Mouse (Mus musculus) CD8-positive naive resting alpha-beta T cell, adult 57 days (primary cell): ENCODE data around the gene 4933430I17Rik. TPM values are rescaled to one million over a fixed set of nuclear protein-coding genes. Genes with fewer than 3 reads are reported as not detected.

ENCODE experiments used
- total RNA-seq: library from RNA; stranded (reverse); gene quantifications from one replicate; pipeline ENCODE4 v1.2.4, GENCODE M21; 2023

4933430I17Rik gene
- 2.5 TPM for total RNA-seq

GRCm38 (mm10) chr4:62524651-62525488 lies at the start of gene 4933430I17Rik, which contains the start of gene Pole3:
4933430I17Rik (plus strand) TSS chr4:62525369.
Pole3 (minus strand) TSS chr4:62525068.

DNA sequence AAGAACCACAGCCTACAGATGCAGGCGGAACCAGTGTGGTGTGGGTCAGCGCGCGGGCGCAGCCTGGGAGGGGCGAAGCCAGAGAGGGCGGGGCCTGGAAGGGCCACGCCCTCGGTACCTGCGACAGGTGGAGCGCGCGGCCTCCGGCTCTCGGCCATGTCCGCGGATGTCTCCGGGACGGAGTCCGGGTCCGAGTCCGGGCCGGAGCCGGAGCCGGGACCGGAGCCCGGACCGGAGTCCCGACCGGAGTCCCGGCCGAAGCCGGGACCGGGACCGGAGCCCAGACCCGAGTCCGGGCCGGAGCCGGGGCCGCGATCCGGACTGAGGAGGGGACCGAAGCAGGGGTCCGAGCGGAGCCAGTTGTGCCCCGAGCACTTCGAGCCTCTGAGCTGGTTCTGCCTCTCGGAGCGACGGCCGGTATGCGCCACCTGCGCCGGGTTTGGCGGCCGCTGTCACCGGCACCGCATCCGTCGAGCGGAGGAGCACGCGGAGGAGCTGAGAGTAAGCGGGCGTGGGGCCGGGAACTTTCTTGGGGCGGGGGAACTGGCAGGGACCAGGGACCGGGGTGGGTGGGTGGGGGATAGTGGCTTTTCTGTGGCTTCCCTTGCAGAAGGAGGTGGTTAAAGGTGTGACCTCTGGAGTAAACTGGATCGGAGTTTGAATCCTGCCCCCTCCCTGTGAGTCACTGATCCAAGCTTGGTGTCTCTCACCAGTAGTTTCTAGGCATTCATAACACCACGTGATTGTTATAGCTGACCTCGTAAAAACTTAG lies 45.0 kb upstream of the 4933430I17Rik start, which contains the start of gene Bspry:
Gene Bspry (plus strand): TSS at position 117 of the 772 bp plus-strand sequence.

DNA sequence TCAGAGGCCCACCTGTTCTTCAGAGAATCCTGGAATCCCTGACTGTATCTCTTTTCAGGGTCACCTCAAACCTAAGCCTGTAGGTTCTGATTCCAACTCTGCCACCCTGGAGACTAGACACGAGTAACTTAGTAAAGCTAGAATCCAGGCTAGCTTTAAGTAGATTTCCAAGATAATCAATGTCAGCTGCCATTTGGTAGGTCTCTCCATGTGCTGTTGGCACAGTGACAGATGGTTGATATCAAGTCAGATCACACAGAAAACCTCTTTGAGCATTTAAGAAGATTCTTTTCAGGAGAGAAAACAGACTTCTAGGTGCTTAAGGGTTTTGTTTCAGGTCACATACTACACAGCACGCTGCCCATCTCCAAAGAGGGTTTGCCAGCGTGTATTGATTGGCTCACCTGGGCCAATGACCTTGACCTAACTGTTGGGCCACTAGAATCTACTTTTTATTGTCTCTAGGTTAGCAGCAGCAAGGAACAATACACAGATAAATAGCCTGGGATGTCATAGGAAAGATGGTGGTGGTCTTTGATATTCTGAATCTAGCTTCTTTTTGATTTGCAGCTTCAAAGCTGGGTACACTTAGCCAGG lies 21.7 kb upstream of the 4933430I17Rik start, which contains the start of gene Hdhd3:
Gene Hdhd3 (minus strand): TSS at position 94 of the 597 bp plus-strand sequence.

DNA sequence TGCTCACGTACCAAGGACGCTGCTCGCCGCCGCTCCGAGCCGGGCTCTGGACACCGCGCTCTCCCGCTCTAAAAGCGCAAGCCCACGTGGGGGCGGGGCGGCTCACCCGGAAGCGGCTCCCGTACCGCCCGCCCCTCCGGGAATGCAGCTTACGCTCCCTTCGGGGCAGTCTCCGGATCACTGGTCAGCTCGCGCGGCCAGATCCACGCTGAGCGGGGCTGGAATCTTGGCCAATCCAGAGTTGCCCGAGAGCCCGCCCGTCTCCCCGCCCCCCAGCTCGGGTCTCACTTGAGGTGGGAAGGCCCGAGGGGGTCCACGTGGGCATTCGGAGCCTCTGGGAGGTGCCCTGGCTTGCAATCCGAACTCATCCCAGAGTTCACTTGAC lies 5.3 kb upstream of the 4933430I17Rik start, which contains the start of gene Alad:
Gene Alad (minus strand): TSS at position 70 of the 385 bp plus-strand sequence.

GRCm38 (mm10) chr4:62559797-62560329 lies 34.7 kb downstream of the 4933430I17Rik start, which contains the start of gene Rgs3:
Rgs3 (plus strand) TSS chr4:62559847.

Other genes starting within 250 kb of the 4933430I17Rik start
- gene Fkbp15, start 164.8 kb upstream of the 4933430I17Rik start, total RNA-seq, result 85.9 TPM
- 8.1 TPM for gene Slc31a1, start 164.6 kb upstream of the 4933430I17Rik start, total RNA-seq
- gene Cdc26, start 116.7 kb upstream of the 4933430I17Rik start, total RNA-seq, result 46.1 TPM
- gene Prpf4, start 116.6 kb upstream of the 4933430I17Rik start, total RNA-seq, result 24.8 TPM
- gene Rnf183, start 90.1 kb upstream of the 4933430I17Rik start, total RNA-seq, result not detected
- gene Wdr31, start 54.5 kb upstream of the 4933430I17Rik start, total RNA-seq, result not detected
- gene Bspry, start 45.3 kb upstream of the 4933430I17Rik start, total RNA-seq, result 0.95 TPM
- gene Hdhd3, start 21.9 kb upstream of the 4933430I17Rik start, total RNA-seq, result not detected
- 13.2 TPM for gene Alad, start 5.5 kb upstream of the 4933430I17Rik start, total RNA-seq
- gene Pole3, start 301 bp upstream of the 4933430I17Rik start, total RNA-seq, result 20.5 TPM
- 77.5 TPM for gene Rgs3, start 34.5 kb downstream of the 4933430I17Rik start, total RNA-seq